Mouse (Mus musculus) adrenal gland, adult 2 months (tissue): ENCODE results near the gene Lamb1. TPM values are rescaled to one million over a fixed set of nuclear protein-coding genes. Genes with fewer than 3 reads are reported as not detected.

Experiments used
- polyA plus RNA-seq: library from polyadenylated mRNA; depleted of rRNA; stranded (reverse); fragments of >200 nt; gene quantifications from 2 replicates; pipeline ENCODE4 v1.2.3, GENCODE M21; 2012; rRNA removed
- total RNA-seq, 2 experiments: library from RNA; stranded (reverse); gene quantifications; 2 replicates each; pipeline ENCODE4 v1.2.3; 2021

Lamb1 gene
- total and polyA plus RNA-seq, 3 experiments, result 33.2 to 147 (median 129) TPM

Other genes starting within 250 kb of the Lamb1 start
- gene Fam110c, start 191.4 kb upstream of the Lamb1 start, total RNA-seq, result under 1 TPM; 0.55 to 0.93 TPM
- 0.47 and 0.58 TPM in 2 replicates for gene Fam110c, start 191.4 kb upstream of the Lamb1 start, polyA plus RNA-seq
- gene Gm6993, start 24.5 kb upstream of the Lamb1 start, total RNA-seq, result not detected
- gene Gm6993, start 24.5 kb upstream of the Lamb1 start, polyA plus RNA-seq, result not detected in 2 replicates
- gene Dld, start 86.2 kb downstream of the Lamb1 start, total RNA-seq, result 100 to 1,000 TPM; 262 to 322 TPM
- gene Dld, start 86.2 kb downstream of the Lamb1 start, polyA plus RNA-seq, result 7.4 and 7.6 TPM in 2 replicates
- 1 to 10 TPM in 1 of 2 experiments, under 1 TPM in 1; 0.55 to 1.3 TPM for gene Slc26a3, start 125.6 kb downstream of the Lamb1 start, total RNA-seq
- gene Slc26a3, start 125.6 kb downstream of the Lamb1 start, polyA plus RNA-seq, result 0.22 TPM in 1 of 2 replicates, not detected in the other
- 10 to 100 TPM; 16.0 to 21.6 TPM for gene Cbll1, start 234.4 kb downstream of the Lamb1 start, total RNA-seq
- gene Cbll1, start 234.4 kb downstream of the Lamb1 start, polyA plus RNA-seq, result 2.0 and 3.3 TPM in 2 replicates